Mouse (Mus musculus) adrenal gland, adult 8-10 months (tissue): ENCODE measurements around the gene Coro2a. TPM values are rescaled to one million over a fixed set of nuclear protein-coding genes. Genes with fewer than 3 reads are reported as not detected.

Source experiments
- DNase-seq: peaks from one replicate; pipeline ENCODE4 v3.0.0; 2022
- total RNA-seq, 4 experiments: library from RNA; stranded (reverse); gene quantifications; 2 replicates each; pipeline ENCODE4 v1.2.4; 2022

Coro2a gene
- total RNA-seq, 4 experiments from 2014 or later, result 2.7 to 6.3 (median 5.1) TPM

DNA sequence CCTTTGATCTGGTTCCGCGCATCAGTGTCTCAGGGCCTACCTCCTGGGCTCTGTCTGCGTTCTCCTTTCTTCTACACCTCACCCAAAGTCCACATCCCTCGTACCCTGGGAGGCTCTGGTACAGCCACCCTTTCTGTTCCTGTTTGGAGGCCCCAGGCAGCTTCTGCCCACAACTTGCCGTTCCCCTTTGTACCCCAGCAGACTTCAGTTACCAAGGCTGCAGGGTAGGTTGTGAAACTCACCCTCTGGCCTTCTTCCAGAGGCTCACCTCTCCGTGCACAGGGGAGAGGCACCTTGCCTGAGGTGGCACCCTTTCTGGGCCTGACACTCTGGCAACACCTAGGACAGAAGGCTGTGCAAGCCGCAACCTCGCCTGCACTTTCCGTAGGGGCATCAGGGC is 46.2 kb downstream of the Coro2a start:
- DNase-seq, result no peak

DNA sequence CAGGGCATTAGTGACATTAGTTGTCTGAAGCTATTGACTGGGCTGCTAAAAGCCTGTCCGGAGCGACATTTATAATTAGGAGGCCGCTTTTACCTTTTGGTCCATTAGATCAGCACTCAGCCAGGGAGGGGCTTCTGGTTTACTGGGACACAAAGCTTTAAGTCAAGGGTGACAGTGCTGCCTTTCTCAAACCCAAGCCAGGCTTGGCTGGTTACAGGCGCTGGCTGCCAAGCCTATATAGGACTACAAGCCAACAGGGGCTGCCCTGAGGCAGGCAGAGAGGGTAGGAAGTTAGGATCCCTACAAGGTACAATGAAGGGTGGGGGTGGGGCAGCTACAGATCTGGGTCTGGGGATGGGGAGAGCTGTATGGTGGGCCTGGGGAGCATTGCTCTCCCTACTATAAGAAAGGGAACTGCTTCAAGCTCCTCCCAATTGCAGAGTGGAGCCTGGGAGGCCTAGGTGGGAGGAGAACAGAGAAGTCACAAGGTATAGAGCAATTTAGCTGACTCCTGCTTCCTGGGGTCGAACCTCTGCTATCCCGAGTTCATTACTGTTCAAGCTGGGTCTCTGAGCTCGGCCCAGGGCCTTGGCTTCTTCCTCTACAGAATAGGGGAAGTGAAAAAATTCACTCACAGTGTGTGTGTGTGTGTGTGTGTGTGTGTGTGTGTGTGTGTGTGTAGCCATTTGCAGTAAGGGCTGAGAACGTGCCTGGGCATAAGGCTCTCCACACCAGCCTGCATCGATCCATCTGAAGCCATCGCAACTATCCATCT is 47.5 kb downstream of the Coro2a start:
- DNase-seq, result no peak

DNA sequence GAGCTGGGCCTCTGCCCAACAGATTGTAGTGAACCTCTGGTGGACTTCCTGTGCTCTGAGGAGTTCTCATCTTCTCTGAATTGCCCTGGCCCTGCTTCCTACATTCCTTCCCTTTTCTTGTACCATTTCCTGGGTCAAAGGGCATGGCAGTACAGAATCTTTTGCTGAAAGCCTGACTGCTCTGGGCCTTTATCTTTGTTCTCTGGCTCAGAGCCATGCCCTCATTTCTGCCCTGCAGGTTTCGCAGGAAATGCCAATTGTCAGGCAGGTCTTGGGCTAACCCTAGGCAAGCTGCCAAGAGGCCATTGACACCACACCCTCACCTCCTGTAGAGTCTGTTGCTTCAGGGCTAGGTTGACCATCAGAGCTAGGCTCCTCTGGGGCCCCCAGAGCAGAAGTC is 48.1 kb downstream of the Coro2a start:
- DNase-seq, result peak; percentile 47

DNA sequence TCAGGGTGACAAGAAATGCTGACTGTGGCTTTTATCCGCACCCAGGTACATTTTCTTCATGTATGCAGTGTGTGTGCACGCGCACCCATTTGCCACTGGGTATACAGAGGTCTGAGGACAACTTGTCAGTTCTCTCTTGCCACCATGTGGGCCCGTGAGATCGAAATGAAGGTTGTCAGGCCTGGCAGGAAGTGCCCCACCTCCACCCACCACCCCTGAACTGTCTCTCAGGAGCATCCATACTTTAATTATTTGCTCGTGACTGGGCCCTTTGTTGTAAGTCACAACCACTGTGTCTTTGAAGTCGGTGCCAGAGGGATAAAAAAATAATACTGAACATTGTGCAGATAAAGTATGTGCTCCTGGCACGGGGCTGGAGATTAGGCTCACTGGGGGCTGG is 51.6 kb downstream of the Coro2a start:
- no peak for DNase-seq

DNA sequence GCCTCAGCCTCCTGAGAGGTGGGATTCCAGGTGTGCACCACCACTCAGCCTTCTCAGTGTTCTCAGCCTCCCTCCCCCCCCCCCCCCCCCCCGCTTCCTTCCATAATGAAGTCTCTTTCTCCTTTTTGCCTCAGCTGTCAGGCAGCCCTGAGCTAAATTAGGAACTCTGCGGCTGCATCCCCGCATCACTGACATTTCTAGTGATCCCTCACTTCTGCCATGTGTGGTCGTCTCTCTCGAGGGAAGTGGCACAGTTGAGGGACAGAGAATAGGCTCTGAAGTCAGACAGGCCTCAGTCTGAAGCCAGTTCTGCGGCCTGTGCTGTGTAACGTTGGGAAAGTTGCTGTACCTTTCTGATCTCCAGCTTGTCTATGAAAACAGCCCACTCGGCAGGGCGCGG is 52.0 kb downstream of the Coro2a start:
- DNase-seq, result no peak

DNA sequence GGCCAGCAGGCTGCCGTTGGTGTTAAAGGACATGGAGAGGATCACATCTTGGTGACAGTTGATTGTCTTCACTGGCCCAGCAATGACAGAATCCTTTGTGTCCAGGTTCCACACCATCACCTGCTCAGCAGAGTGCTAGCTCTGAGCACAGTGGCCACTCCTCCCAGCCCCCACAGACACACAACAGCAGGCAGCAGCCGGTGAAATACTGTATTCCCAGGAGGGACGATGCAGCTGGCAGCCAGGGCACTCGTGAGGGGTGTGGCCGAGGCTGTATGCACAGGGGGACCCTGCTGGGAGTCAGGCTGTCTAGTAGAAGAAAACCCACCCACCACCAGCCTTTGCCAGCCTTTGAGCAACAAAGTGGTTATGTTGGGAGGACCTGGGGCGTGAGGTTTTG is 55.3 kb downstream of the Coro2a start:
- no peak for DNase-seq

DNA sequence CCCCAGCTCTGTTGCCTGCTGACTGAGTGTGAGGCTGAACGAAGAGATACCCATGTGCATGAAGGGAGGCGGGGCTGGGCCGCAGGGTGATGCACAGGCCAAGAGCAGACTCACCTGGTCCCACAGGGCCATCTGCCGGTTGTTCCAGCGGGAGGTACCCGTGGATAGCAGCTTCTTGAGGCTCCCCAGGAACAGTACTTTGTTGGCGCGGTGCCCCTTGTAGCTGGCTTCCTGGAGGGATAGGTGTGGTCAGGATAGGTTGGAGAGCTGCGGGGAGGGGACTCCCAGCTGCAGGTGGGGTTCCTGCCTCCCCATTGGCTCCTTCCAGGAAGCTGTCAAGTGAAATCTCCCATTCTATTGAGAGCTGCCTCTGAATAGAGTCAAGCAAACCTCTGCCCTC is 56.5 kb downstream of the Coro2a start:
- DNase-seq, result no peak

DNA sequence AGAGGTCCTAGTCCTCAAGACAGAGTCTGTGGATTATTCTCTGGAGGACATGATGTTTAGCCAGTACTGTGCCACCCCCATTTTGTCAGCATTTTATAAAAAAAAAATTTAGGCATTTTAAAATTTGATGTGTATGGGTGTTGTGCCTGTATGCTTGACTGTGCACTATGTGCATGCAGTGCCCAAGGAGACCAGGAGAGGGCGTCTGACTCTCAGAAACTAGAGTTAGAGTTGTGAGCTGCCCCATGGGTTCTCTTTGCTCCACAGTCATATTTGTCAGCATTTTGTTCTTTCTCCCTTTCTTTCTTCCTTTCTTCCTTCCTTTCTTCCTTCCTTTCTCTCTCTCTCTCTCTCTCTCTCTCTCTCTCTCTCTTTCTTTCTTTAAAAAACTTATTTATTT is 57.7 kb downstream of the Coro2a start:
- DNase-seq, result no peak

DNA sequence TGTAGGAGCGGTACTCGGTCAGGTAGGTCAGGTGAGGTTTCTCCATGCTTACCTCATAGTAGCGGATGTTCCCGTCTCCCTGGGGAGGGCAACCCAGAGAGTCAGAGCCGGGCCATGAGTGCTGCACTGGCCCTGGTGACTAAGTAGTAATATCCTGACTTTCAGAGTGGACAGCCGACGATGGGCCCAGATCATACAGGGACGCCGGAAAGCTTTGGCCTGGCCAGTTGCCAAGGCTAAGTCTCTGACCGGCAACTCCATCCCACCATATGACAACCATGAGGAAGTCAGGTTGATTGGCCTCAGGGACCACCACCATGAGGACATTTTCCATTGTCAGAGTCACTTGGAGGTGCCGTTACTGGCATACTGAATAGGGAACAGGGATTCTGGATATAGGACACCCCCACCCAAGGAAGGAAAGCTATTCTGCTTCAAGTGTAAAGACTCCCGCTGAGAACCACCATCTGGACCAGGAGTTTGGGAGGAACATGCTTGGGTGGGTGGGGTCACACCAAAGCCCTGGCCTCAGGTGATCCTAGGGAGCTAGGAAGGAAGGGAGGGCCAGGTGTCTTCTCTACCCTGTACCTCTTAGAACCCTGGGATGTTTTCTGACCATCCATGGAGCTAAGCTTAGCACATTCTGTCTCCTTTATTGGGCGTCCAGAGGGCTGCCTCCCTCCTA is 58.5 kb downstream of the Coro2a start:
- DNase-seq, result no peak

DNA sequence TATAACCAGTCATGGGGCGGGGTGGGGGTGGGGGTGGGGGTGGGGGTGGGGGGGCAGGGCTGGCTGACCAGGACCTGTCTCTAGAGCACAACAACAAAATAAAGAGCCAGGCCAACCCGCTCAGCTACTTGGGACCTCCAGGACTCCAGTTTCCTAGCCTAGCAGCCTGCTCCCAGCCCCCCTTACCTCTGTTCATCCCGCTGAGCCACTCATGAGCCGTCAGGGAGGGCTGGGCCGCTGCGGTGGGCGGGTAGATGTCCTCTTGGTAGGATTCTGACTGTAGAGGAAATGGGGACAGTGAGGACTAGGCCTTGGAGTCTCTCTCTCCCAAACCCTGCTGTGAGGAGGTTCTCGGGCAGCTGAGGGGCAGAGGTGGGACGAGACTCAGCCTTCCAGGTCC is 60.3 kb downstream of the Coro2a start:
- DNase-seq, result no peak

DNA sequence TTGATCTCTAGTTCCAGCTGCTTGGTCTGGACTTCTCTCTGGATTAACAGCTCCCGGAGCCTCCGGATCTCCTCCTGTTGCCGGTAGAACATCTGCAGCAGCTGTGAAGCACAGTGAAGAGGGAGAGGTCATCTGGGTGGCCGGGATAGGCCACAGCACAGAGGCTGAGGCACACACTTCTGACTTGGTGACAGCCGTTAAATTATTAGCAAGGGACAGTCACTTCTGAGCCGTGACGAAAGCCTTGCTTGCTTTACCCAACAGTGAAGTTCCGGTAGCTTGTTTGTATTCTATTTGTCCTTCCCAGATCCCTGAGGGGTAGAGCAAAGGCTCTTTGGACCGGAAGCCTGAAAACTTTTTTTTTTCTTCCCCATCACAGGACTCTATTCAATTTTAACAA is 62.8 kb downstream of the Coro2a start:
- no peak for DNase-seq

DNA sequence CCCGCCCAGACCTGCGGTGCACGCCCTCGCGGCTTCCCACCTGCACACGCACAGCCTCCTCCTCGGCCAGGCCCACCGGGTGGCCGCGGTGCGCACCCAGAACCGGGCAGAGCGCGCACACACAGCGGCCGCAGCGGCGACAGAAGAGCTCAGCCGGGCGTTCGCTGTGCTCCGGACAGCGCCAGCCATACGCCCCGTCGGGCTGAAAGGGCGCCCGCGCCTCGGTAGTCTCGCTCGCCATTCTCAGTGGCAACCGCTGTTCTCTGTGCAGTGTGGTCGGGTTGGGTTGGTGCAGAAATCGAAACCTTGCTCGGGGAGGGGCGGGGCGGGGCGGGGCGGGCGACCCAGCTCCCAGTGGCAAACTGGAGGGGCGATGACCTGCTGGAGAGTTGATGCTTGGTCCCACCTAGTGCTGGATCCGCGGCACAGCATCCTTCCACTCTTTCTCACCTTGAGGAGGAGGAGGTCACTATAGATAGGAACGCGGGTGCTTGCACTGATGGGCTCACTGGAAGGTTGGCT is 66.1 kb downstream of the Coro2a start, which contains the start of gene Trim14:
Gene Trim14, minus strand, starts transcription at position 302 of the 522 bp plus-strand sequence.
- DNase-seq, result no peak

DNA sequence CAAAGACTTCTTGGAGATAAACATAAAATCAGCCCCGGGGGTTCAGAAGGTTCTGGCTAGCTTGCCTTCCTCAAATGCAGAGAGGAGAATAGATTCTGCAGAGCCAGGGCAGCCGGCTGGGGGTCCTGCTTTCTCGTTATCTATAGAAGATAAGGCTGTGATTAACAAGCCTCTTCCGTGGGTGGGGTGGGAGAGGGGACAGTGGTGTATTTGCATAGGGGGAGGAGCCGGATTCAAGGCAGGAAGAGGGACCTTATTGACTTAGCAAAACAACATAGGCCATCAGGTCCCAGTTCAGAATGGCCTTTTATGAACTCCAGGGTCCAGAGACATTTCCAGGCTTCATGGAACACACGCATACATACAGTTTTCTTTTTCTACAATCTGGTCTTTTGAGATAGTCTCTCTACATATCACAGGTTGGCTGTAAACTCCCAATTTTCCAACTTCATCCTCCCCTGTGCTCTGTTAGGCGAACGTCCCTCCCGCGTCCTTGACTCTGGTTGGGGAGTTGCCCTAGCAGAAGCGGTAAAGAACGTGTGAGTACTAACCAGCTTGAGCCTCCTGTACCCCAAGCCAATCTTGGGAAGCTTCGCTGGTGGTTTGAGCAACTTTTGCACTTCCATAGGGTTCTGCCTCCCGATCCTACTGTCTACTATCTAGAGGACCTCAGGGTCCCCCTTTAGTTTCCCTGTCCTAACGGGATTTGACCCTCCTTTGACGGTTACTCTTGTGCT is 66.7 kb downstream of the Coro2a start:
- DNase-seq, result no peak

DNA sequence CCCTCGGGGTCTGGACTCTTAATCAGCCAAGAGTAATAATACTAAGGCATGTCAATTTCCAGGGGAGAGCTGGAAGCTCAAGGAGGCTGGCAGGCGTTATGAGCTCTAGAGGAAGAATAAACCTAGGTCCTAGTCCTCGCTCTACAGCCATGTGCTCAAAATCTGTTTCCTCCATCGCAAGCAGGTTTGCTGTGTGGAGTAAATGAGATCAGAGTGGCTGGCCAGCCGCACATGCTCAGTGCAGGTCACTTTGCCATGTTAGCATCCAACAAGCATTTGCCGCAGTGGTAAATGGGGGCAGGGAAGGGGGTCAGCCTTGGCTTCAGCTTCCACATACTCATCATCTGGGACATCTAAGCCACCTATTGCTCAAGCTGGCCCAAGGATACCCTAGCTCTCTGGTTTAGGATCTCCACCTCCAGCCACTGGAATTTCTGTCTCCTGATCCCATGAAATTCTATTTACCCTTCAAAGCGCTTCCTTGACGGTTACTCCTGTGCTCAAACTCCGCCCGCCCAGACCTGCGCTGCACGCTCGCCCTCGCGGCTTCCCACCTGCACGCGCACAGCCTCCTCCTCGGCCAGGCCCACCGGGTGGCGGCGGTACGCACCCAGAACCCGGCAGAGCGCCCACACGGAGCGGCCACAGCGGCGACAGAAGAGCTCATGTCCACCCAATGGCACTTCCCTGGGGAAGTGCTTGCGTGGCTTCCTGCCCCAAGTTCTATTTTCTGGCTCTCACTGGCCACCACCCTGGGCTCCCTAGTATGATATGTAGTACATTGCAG is 67.9 kb downstream of the Coro2a start:
- no peak for DNase-seq

DNA sequence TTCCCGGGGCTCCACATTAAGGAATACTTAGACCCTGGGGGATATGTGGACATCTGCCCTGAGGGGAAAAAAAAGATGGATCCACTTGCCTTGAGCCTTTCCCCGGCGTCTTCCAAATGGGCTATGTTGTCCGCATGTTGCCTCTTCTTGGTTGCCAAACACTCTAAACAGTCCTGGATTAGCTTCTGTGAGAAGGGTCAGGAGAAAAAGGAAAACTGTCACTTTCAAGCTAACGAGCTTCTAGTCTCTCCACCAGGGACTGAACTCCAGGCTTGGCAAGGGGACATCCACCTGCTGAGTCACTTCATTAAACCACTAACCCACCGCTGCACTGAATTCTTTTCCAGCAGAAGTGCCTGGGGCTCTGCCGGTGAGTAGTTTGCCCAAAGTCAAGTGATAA is 69.1 kb downstream of the Coro2a start:
- DNase-seq, result no peak

DNA sequence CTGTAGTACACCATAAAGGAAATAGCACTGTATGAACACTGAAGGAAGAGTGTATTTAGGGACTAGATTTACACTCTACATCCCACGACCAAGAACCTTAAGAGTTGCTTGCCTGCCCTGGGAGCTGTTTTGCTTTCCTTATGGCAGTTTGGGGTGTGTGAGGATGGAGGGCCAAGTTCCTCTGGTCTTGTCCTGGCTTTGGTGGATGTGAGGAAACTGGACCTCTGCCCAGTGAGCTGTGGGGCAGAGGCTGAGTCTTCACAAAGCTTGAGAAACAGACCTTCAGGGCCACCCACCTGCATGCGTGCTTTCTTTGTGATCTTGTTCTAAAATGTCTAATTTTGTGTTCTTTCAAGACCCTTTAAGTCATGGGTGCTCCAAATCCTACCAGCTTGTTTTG is 69.5 kb downstream of the Coro2a start:
- DNase-seq, result no peak

DNA sequence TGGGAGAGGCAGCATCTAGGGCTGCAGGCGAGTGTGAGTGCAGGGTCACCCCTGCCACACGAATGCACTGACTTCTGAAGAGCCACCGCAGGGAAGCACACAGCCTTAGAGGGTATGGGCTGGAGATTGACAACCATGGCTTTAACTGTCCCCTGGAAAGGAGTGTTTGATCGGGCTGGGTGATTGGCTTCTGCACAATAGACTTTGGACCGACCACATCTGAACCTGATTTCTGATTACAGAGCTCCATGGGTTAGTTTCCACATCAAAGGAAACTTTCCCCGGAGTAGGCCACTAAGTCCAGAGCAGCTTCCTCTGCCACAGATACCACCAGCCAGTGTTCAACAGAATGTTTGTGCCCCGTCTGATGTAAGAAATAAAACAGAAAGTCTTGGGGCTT is 72.3 kb downstream of the Coro2a start:
- no peak for DNase-seq

DNA sequence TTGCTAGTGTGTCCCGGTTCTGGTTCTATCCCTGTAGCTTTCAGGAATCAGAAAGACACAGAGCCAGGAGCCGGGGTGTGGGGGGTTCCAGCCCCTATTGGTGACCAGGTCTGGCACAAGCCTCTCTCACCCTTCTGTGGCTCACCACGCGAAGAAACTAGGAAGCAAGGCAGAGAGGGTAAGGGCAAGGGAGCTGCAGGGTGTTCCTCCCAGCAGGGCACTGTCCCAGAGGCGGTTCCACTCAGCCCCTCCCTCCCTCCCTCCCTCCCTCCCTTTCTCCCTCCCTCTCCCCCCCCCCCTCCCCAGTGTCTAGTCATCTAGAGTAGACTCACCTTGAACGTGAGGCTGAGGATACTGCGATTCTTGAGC is 74.5 kb downstream of the Coro2a start:
- DNase-seq, result no peak

DNA sequence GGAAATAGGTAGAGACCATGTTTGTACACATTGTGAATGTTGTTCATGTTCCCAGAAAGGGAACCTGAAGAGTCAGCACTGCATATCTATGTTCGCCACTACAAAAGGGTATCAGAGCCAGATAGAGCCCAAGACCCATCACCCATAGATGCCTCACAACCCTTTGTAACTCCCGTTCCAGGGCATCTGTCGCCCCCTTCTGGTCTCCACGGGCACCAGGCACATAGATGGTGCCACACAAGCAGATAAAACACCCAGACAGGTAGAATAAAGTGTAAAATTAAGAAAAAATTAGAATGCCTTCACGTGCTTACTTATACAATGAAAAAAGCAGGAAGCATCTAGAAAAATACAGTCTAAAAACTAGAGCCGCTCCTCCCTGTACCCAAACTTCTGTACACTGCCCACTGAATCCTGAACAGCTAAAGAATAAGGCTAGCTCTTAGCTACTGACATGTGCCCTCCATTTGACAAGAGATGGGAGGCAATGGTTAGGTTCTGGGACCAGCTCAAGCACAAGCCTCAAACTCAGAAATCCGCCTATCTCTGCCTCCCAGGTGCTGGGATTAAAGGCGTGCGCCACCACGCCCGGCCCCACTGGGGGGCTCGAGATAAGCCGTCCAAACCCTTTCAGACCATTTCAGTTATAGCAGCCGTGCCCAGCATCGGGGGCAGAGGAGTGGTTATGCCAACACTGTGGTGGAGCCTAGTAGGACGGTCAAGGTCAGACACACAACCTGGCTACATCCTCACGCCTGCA is 75.0 kb downstream of the Coro2a start:
- DNase-seq, result no peak

DNA sequence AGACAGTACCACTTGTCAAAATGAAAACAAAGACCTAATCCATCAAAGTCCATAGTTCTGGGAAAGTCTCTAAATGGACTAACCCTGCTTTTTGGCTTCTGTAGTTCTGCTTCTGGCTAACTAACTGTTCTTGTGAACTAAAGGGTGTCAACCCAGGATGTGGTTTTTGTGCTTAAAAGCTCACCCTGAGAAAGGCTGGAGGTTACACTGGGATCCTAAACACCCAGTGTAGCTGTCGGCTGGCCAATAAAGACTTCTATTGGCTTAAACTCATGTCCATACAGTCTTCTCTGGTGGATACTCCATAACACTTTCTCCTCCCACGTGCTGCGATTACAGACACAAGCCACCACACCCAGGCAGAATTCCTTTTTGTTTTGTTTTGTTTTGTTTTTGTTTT is 75.8 kb downstream of the Coro2a start:
- no peak for DNase-seq

DNA sequence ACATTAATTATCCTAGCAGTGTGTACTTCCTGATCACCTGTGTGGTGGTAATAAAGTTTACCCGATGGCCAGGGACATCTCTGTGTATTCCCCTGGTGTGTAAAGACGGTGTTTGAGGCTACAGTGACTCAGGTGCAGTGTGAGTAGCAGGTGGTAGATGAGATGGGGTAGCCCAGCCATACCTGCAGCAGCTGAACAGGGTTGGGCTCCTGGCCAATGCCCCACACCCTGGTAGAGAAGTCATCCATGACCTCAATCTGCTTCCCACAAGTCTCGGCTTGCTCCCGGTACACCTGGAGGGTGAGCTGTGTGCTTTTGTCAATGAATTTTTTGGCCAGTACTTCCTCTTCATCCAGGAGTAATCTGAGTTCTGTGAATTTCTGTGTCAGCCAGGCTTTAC is 78.7 kb downstream of the Coro2a start:
- no peak for DNase-seq

DNA sequence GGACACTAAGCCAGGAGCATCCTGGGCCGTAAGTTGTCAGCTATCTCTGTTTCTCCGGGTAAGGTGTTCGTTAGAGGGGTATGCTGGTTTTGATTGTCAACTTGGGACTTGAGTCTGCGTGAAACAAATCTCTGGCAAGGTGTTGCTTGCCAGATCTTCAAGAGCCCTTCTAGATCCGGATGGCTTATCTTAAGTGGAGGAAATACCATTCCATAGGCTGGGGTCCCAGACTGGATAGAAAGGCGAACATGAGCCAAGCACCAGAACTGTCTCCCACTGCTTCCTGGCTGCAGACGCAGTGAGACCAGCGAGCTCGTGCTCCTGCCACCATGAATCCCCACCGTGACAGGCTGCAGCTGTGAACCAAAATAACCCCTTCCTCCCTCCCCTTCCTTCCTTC is 80.5 kb downstream of the Coro2a start:
- no peak for DNase-seq
